Mouse (Mus musculus) embryonic facial prominence, embryonic 11.5 days (tissue): ENCODE measurements at regions not wholly inside any gene's neighbourhood (a gene's known extent, or its start where the extent isn't known, plus 50 kb on each side); places are given as distances from the start of the nearest gene placed in this dataset.

Experiments
- ATAC-seq: fragments of 200-750 bp; cut with Nextera tagmentation; replicated peaks from 2 replicates; pipeline ENCODE4 v1.8.0; 2017; ENCODE audit warnings: low read depth; ENCODE audit not compliant: insufficient number of reproducible peaks, low FRiP score, low TSS enrichment
- DNase-seq: peaks from one replicate; pipeline ENCODE4 v3.0.0-alpha.2; 2015; ENCODE audit warnings: low spot score
- H3K27ac ChIP-seq: fragments of 300-500 bp; sonication (generic); replicated peaks from 2 replicates; pipeline ENCODE4 v1.5.1; 2014; ENCODE audit warnings: mild to moderate bottlenecking, low read depth, low read length, control low read depth
- H3K27me3 ChIP-seq: fragments of 300-500 bp; sonication (generic); 2 replicates; pipeline ENCODE4 v1.6.1; 2014; ENCODE audit warnings: mild to moderate bottlenecking, low read length, moderate library complexity, mixed read lengths; ENCODE audit not compliant: control insufficient read depth, insufficient read depth
- H3K36me3 ChIP-seq: fragments of 300-500 bp; sonication (generic); replicated peaks from 2 replicates; pipeline ENCODE4 v1.6.1; 2014; ENCODE audit warnings: low read depth, mild to moderate bottlenecking, low read length, moderate library complexity, mixed read lengths; ENCODE audit not compliant: control insufficient read depth, insufficient read depth
- H3K4me1 ChIP-seq: fragments of 300-500 bp; sonication (generic); 2 replicates; pipeline ENCODE4 v1.6.1; 2014; ENCODE audit warnings: low read length, mixed read lengths; ENCODE audit not compliant: control insufficient read depth, insufficient read depth
- H3K4me2 ChIP-seq: fragments of 300-500 bp; sonication (generic); 2 replicates; pipeline ENCODE4 v1.6.1; 2014; ENCODE audit warnings: low read depth, mild to moderate bottlenecking, control low read depth, low read length, moderate library complexity
- H3K4me3 ChIP-seq: fragments of 300-500 bp; sonication (generic); 2 replicates; pipeline ENCODE4 v1.5.1; 2014; ENCODE audit warnings: low read depth, low read length, control low read depth
- H3K9ac ChIP-seq: fragments of 300-500 bp; sonication (generic); replicated peaks from 2 replicates; pipeline ENCODE4 v1.6.1; 2014; ENCODE audit warnings: mild to moderate bottlenecking, control low read depth, low read length
- H3K9me3 ChIP-seq: fragments of 300-500 bp; sonication (generic); replicated peaks from 2 replicates; pipeline ENCODE4 v1.6.1; 2016; ENCODE audit warnings: mild to moderate bottlenecking, low read length, inconsistent platforms, mixed read lengths; ENCODE audit not compliant: control insufficient read depth
- WGBS: fragments of 180-500 bp; shearing (Covaris S2); extraction: QIAGEN DNeasy Blood & Tissue Kit; methylation state at CpG from one replicate; pipeline ENCODE4 v1.1.7; 2014; 5-methylcytosine and 5-hydroxymethylcytosine counted together

GRCm38 (mm10) chr8:101956832-101957231 lies 828.6 kb downstream of the Cdh11 start:
- ATAC-seq: no peak
- no peak for DNase-seq
- no peak overlapping the region for H3K4me3 ChIP-seq
- H3K27me3 ChIP-seq: no peaks in the 10 kb centered on the region
- no peaks in the 10 kb centered on the region for H3K36me3 ChIP-seq
- H3K4me1 ChIP-seq: no peaks in the 10 kb centered on the region
- WGBS: 92% methylated on average over 2 of the region's 2 CpGs
- no peak overlapping the region for H3K9ac ChIP-seq
- H3K4me2 ChIP-seq: no peak overlapping the region
- H3K27ac ChIP-seq: no peak overlapping the region
- H3K9me3 ChIP-seq: no peaks in the 10 kb centered on the region

GRCm38 (mm10) chr8:101950599-101950998 lies 834.8 kb downstream of the Cdh11 start:
- no peaks in the 10 kb centered on the region for H3K27me3 ChIP-seq
- no peak overlapping the region for H3K27ac ChIP-seq
- no peaks in the 10 kb centered on the region for H3K36me3 ChIP-seq
- ATAC-seq: no peak
- WGBS: 52% methylated on average over 2 of the region's 2 CpGs
- no peak for DNase-seq
- H3K4me2 ChIP-seq: no peak overlapping the region
- no peaks in the 10 kb centered on the region for H3K9me3 ChIP-seq
- H3K4me3 ChIP-seq: no peak overlapping the region
- H3K4me1 ChIP-seq: no peaks in the 10 kb centered on the region
- no peak overlapping the region for H3K9ac ChIP-seq

- no peak for ATAC-seq
- Histone ChIP-seq H3K9ac (no peak overlapping the region), H3K4me3 (no peak overlapping the region), H3K9me3 (no peaks in the 10 kb centered on the region), H3K27ac (no peak overlapping the region), H3K27me3 (no peaks in the 10 kb centered on the region), H3K4me1 (no peaks in the 10 kb centered on the region), H3K36me3 (no peaks in the 10 kb centered on the region), H3K4me2 (no peak overlapping the region)
- no peak for DNase-seq
- WGBS: 86% methylated on average over 2 of the region's 2 CpGs
These were observed 847.6 kb downstream of the Cdh11 start for GRCm38 (mm10) chr8:101937859-101938258.

- H3K9me3 ChIP-seq: no peaks in the 10 kb centered on the region
- no peak overlapping the region for H3K4me3 ChIP-seq
- WGBS: 94% methylated on average over 1 of the region's 1 CpGs
- ATAC-seq: no peak
- no peak for DNase-seq
- H3K27me3 ChIP-seq: no peaks in the 10 kb centered on the region
- no peak overlapping the region for H3K4me2 ChIP-seq
- H3K36me3 ChIP-seq: no peaks in the 10 kb centered on the region
- H3K9ac ChIP-seq: no peak overlapping the region
- no peaks in the 10 kb centered on the region for H3K4me1 ChIP-seq
- H3K27ac ChIP-seq: no peak overlapping the region
These were observed 871.8 kb downstream of the Cdh11 start for GRCm38 (mm10) chr8:101913665-101914064.
